In the genomic region with DNA sequence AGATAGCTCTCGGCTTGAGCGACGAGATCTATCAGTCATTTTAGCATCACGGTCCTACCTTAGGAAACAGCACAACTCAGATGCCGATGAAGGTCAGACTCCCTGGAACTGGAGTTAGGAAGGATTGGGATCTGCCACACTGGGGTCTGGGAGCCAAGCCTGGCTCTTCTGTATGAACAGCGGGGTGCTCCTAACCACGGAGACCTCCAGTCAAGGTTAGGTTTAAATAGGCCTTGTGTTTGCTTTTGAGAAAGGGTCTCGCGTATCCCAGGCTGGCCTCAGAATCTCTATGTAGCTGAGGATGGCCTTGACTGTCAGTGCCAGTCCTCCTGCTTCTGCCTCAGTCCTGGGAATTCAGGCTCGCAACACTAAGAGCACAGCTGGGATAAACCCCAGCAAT, we compare ENCODE assay signal across 18 mouse cellular contexts. TPM values are rescaled to one million over a fixed set of nuclear protein-coding genes. Genes with fewer than 3 reads are reported as not detected.
DNase-seq lines count a peak whose midpoint lies in the region; ATAC-seq and TF ChIP-seq lines count a peak whose summit lies in the region.
"Had no signal": no experiment of that assay in that cellular context is flagged by ENCODE, and none has a peak within 500 bp of the region (broad histone marks: within the 10 kb centered on the region; RNA-seq: fewer than 3 reads in every experiment).

No protein-coding gene starts in this region.

- peak; percentile 41 to 54 for DNase-seq in cerebellum, adult 18-20 months
- no peak for DNase-seq in cerebellum, adult 9-11 months
- peak; percentile 27 for DNase-seq in CD4-positive helper T cell, adult 2 months (ENCODE audit: low read depth, low spot score)
- DNase-seq in splenic B cell, adult 2 months (ENCODE audit: low read depth, low spot score), result peak; percentile 41
- DNase-seq: adrenal gland, postnatal 14 days; embryo, embryonic 11 days; gastrocnemius, postnatal 36 days; heart, adult 11 months; kidney, adult 2 months had no signal

- no peak overlapping the region for H3K4me2 ChIP-seq in heart, embryonic 11.5 days
- no peak overlapping the region for H3K4me2 ChIP-seq in hindbrain, embryonic 12.5 days (replicated peaks)
- H3K4me2 ChIP-seq: embryonic facial prominence, embryonic 15.5 days; forebrain, embryonic 15.5 days; heart, embryonic 12.5 days had no signal

- peaks cover 8% of the 10 kb centered on the region for H3K4me1 ChIP-seq in embryonic fibroblast, embryonic 13.5 days (ENCODE audit: control insufficient read depth, insufficient read depth, low read length)
- H3K4me1 ChIP-seq in heart, embryonic 11.5 days (ENCODE audit: control insufficient read depth, insufficient read depth, low read length), result peaks cover 17% of the 10 kb centered on the region
- H3K4me1 ChIP-seq in hindbrain, embryonic 12.5 days, result peaks cover 29% of the 10 kb centered on the region

- H3K36me3 ChIP-seq in splenic B cell, adult 2 months (ENCODE audit: control insufficient read depth, insufficient read depth, low read length, poor library complexity, severe bottlenecking), result peaks cover 9% of the 10 kb centered on the region
- H3K36me3 ChIP-seq in heart, embryonic 11.5 days (ENCODE audit: control insufficient read depth, insufficient read depth, low read length), result no peaks in the 10 kb centered on the region
- H3K36me3 ChIP-seq in hindbrain, embryonic 12.5 days, result peaks cover 14% of the 10 kb centered on the region; the same call in 1 of the 2 replicates

- H3K9ac ChIP-seq in heart, embryonic 11.5 days (ENCODE audit: low read depth, low read length), result no peak overlapping the region
- no peak overlapping the region for H3K9ac ChIP-seq in hindbrain, embryonic 12.5 days
- H3K9ac ChIP-seq: embryonic facial prominence, embryonic 15.5 days; forebrain, embryonic 15.5 days; heart, embryonic 12.5 days; hindbrain, embryonic 15.5 days had no signal

- no peaks in the 10 kb centered on the region for H3K27me3 ChIP-seq in splenic B cell, adult 2 months (ENCODE audit: control insufficient read depth, insufficient read depth, low read length, poor library complexity, severe bottlenecking)
- no peaks in the 10 kb centered on the region for H3K27me3 ChIP-seq in heart, embryonic 11.5 days (ENCODE audit: control insufficient read depth, insufficient read depth, low read length)
- no peaks in the 10 kb centered on the region for H3K27me3 ChIP-seq in hindbrain, embryonic 12.5 days
- H3K27me3 ChIP-seq: embryonic facial prominence, embryonic 15.5 days; forebrain, embryonic 15.5 days; heart, embryonic 12.5 days; hindbrain, embryonic 15.5 days had no signal

- H3K27ac ChIP-seq in embryonic fibroblast, embryonic 13.5 days (ENCODE audit: insufficient read depth, low read length), result peak overlapping the region; percentile 93
- H3K27ac ChIP-seq in heart, embryonic 11.5 days (ENCODE audit: low read depth, low read length), result no peak overlapping the region
- H3K27ac ChIP-seq in hindbrain, embryonic 12.5 days, result no peak overlapping the region
- H3K27ac ChIP-seq: embryonic facial prominence, embryonic 15.5 days; forebrain, embryonic 15.5 days; hindbrain, embryonic 10.5 days; hindbrain, embryonic 15.5 days had no signal

- TF ChIP-seq POLR2A in embryonic fibroblast, embryonic 13.5 days (IDR thresholded peaks at IDR 0.05; ENCODE audit: low read depth, low read length), result no peak

- ATAC-seq in heart, embryonic 11.5 days (replicated peaks; ENCODE audit: insufficient number of reproducible peaks, low FRiP score, low TSS enrichment), result no peak
- no peak for ATAC-seq in hindbrain, embryonic 12.5 days (ENCODE audit: low FRiP score)
- ATAC-seq: forebrain, embryonic 15.5 days; intestine, embryonic 16.5 days had no signal

- no peaks in the 10 kb centered on the region for H3K9me3 ChIP-seq in heart, embryonic 11.5 days (replicated peaks; ENCODE audit: control insufficient read depth, low read length)
- no peaks in the 10 kb centered on the region for H3K9me3 ChIP-seq in hindbrain, embryonic 12.5 days (replicated peaks)
- H3K9me3 ChIP-seq: embryonic facial prominence, embryonic 15.5 days; forebrain, embryonic 15.5 days; heart, embryonic 12.5 days; hindbrain, embryonic 10.5 days; hindbrain, embryonic 15.5 days had no signal

- TF ChIP-seq CTCF in embryonic fibroblast, embryonic 13.5 days (IDR thresholded peaks at IDR 0.05; ENCODE audit: borderline replicate concordance, insufficient read depth, low read length), result no peak

- no peak overlapping the region for H3K4me3 ChIP-seq in embryonic fibroblast, embryonic 13.5 days (ENCODE audit: insufficient read depth, low read length)
- H3K4me3 ChIP-seq in heart, embryonic 11.5 days (ENCODE audit: low read depth, low read length), result no peak overlapping the region
- H3K4me3 ChIP-seq in hindbrain, embryonic 12.5 days, result no peak overlapping the region
- H3K4me3 ChIP-seq: embryonic facial prominence, embryonic 15.5 days; forebrain, embryonic 15.5 days; heart, embryonic 12.5 days; hindbrain, embryonic 10.5 days; hindbrain, embryonic 15.5 days had no signal

- WGBS in heart, embryonic 11.5 days (ENCODE audit: insufficient replicate concordance), result 95% methylated on average over 10 of the region's 10 CpGs
- WGBS in hindbrain, embryonic 12.5 days, result 94% methylated on average over 10 of the region's 10 CpGs

RNA-seq across cellular contexts. Expression of gene Btg1, which starts 10.5 kb away (rescaled TPM):
- polyA plus RNA-seq in embryonic fibroblast, embryonic 13.5 days (2011; ENCODE audit: insufficient read length, low read depth, missing spikeins), result 65.8 and 66.4 TPM in 2 replicates
- polyA plus RNA-seq in heart, embryonic 11.5 days (2014; fragmentation: Nextera tagmentation; extraction: Ambion mirVana), result 35.2 and 36.6 TPM in 2 replicates
- 69.1 and 69.6 TPM in 2 replicates for polyA plus RNA-seq in hindbrain, embryonic 12.5 days (2016; fragmentation: Nextera tagmentation; extraction: Ambion mirVana)
